Mouse (Mus musculus): ENCODE measurements around the gene Tiprl.

- TF ChIP-seq CTCF (IDR thresholded peaks at IDR 0.05; ENCODE audit: low read depth, low read length) (no peak), POLR2AphosphoS5 (IDR thresholded peaks at IDR 0.05; ENCODE audit: insufficient replicate concordance, low read depth, low read length) (no peak), GATA1 (IDR thresholded peaks at IDR 0.05; ENCODE audit: borderline replicate concordance, low read length) (no peak)
These were observed 42.2 kb downstream of the Tiprl start for GRCm38 (mm10) chr1:165194662-165195013.
